Mouse (Mus musculus): ENCODE measurements at regions not wholly inside any gene's neighbourhood (a gene's known extent, or its start where the extent isn't known, plus 50 kb on each side); places are given as distances from the start of the nearest gene placed in this dataset.

DNA sequence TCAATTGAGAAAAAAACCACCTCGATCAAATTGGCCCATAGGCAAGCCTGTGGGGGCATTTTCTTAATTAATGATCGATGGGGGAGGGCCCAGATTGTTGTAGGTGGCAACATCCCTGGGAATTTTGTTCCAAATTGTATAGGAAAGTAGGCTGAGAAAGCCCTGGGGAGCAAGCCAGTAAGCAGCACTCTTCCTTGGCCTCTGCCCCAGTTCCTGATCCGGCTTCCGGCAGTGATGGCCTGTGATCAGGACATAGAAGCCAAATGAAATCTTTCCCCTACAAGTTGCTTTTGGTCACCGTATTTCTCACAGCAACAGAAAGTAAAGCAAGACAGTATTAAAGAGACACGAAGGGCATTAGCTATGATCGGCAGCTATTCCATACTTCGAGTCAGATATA is 300.6 kb upstream of the Nbea start:
- Histone ChIP-seq H3K9ac (replicated peaks; ENCODE audit: low read length) (no peak overlapping the region), H3K36me3 (replicated peaks; ENCODE audit: control insufficient read depth, insufficient read depth, low read depth, low read length) (no peaks in the 10 kb centered on the region), H3K4me2 (ENCODE audit: low read depth, low read length) (no peak overlapping the region), H3K4me3 (ENCODE audit: low read depth, low read length) (no peak overlapping the region), H3K27me3 (ENCODE audit: control insufficient read depth, insufficient read depth, low read length) (no peaks in the 10 kb centered on the region), H3K4me1 (ENCODE audit: control insufficient read depth, insufficient read depth, low read length) (no peaks in the 10 kb centered on the region), H3K9me3 (replicated peaks; ENCODE audit: control insufficient read depth, low read length) (no peaks in the 10 kb centered on the region), H3K27ac (replicated peaks; ENCODE audit: low read depth, low read length) (no peak overlapping the region)
- WGBS, result 90% methylated on average over 8 of the region's 8 CpGs
- DNase-seq (ENCODE audit: low spot score) (no peak), ATAC-seq (replicated peaks; ENCODE audit: insufficient number of reproducible peaks, low FRiP score, low TSS enrichment, low read depth) (no peak)

DNA sequence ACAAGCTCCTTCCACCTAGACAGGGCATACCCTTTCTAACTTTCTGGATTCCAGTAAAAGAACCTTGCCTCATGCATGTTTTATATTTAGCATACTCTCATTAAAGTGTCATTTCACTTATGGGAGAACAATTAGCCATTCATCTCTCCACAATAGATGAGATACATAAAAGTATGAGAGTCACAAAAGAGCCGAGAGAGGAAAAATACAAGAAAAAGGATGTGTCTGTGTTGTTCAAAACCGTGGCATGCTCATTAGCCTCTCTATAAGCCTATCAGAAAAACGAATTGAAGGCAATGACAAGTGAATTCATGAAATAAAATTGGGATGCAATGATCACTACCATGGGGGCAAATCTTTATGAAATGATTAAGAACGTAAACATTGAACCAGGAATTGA is 299.9 kb upstream of the Nbea start:
- Histone ChIP-seq H3K27me3 (ENCODE audit: control insufficient read depth, insufficient read depth, low read length) (no peaks in the 10 kb centered on the region), H3K36me3 (replicated peaks; ENCODE audit: control insufficient read depth, insufficient read depth, low read depth, low read length) (no peaks in the 10 kb centered on the region), H3K9ac (replicated peaks; ENCODE audit: low read length) (no peak overlapping the region), H3K4me1 (ENCODE audit: control insufficient read depth, insufficient read depth, low read length) (no peaks in the 10 kb centered on the region), H3K4me3 (ENCODE audit: low read depth, low read length) (no peak overlapping the region), H3K27ac (replicated peaks; ENCODE audit: low read depth, low read length) (no peak overlapping the region), H3K4me2 (ENCODE audit: low read depth, low read length) (no peak overlapping the region), H3K9me3 (replicated peaks; ENCODE audit: control insufficient read depth, low read length) (no peaks in the 10 kb centered on the region)
- WGBS, result 79% methylated on average over 4 of the region's 4 CpGs
- ATAC-seq (replicated peaks; ENCODE audit: insufficient number of reproducible peaks, low FRiP score, low TSS enrichment, low read depth) (no peak), DNase-seq (ENCODE audit: low spot score) (no peak)

GRCm38 (mm10) chr3:56479529-56479928 is 296.0 kb upstream of the Nbea start:
- Histone ChIP-seq H3K4me2 (ENCODE audit: low read depth, low read length) (no peak overlapping the region), H3K9ac (replicated peaks; ENCODE audit: low read length) (no peak overlapping the region), H3K36me3 (replicated peaks; ENCODE audit: control insufficient read depth, insufficient read depth, low read depth, low read length) (no peaks in the 10 kb centered on the region), H3K4me3 (ENCODE audit: low read depth, low read length) (no peak overlapping the region), H3K27ac (replicated peaks; ENCODE audit: low read depth, low read length) (no peak overlapping the region), H3K27me3 (ENCODE audit: control insufficient read depth, insufficient read depth, low read length) (no peaks in the 10 kb centered on the region), H3K4me1 (ENCODE audit: control insufficient read depth, insufficient read depth, low read length) (no peaks in the 10 kb centered on the region), H3K9me3 (replicated peaks; ENCODE audit: control insufficient read depth, low read length) (no peaks in the 10 kb centered on the region)
- DNase-seq (ENCODE audit: low spot score) (no peak), ATAC-seq (replicated peaks; ENCODE audit: insufficient number of reproducible peaks, low FRiP score, low TSS enrichment, low read depth) (no peak)
- WGBS, result 63% methylated on average over 1 of the region's 1 CpGs

- no peak for DNase-seq (ENCODE audit: low spot score)
- H3K36me3 ChIP-seq (replicated peaks; ENCODE audit: control insufficient read depth, insufficient read depth, low read depth, low read length), result no peaks in the 10 kb centered on the region
- no peak for ATAC-seq (replicated peaks; ENCODE audit: insufficient number of reproducible peaks, low FRiP score, low TSS enrichment, low read depth)
- no peak overlapping the region for H3K4me2 ChIP-seq (ENCODE audit: low read depth, low read length)
- H3K4me3 ChIP-seq (ENCODE audit: low read depth, low read length), result no peak overlapping the region
- H3K27me3 ChIP-seq (ENCODE audit: control insufficient read depth, insufficient read depth, low read length), result no peaks in the 10 kb centered on the region
- WGBS, result 62% methylated on average over 6 of the region's 6 CpGs
- H3K27ac ChIP-seq (replicated peaks; ENCODE audit: low read depth, low read length), result no peak overlapping the region
- no peaks in the 10 kb centered on the region for H3K9me3 ChIP-seq (replicated peaks; ENCODE audit: control insufficient read depth, low read length)
- no peaks in the 10 kb centered on the region for H3K4me1 ChIP-seq (ENCODE audit: control insufficient read depth, insufficient read depth, low read length)
- no peak overlapping the region for H3K9ac ChIP-seq (replicated peaks; ENCODE audit: low read length)
Observed at GRCm38 (mm10) chr3:56478544-56479140, 295.1 kb upstream of the Nbea start.

DNA sequence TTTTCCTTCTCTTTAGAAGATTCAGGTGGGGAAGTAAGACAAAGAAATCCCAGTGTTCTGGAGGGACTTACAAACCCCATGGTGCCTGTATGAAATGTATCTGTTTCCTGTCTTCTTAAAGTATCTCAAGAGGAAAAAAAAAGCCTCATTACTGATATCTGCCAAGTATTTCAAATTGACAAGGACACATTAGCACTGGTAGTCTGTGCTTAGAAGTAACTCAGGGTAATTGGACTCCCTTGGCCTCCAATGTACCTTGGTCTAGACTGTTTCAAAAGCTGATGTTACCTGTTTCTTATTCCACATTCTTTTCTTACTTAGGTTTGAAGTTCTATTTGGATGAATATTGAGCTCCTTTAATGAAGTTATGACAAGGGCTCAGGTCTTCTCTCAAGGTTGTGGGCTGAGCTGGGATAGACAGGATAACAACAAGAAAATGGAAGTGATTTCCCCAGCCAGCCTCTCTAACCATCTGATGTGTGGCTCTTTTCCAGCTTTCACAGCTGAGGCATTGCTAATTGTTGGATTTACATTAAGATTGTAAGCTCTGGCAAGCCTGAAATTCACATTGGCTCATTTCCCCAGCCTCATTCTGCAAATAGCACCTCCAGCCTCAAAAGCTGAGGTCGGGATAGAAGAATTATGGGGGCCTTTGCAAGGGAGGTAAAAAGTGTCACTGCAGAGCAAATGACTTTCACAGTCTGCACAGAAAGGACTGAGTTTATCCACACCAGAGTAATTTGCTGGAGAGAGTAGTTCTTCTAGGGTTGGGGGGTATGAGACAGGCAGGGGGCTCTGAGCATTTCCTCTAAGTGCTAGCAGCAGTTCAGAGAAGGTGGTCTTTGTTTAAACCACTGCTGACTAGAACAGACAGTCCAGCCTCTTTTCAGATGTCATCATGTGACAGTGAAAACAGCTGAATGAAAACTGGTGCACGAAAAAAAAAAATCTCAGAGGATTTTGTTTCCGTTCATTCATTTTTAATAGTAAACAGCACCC is 292.3 kb upstream of the Nbea start:
- Histone ChIP-seq H3K9me3 (replicated peaks; ENCODE audit: control insufficient read depth, low read length) (no peaks in the 10 kb centered on the region), H3K4me3 (ENCODE audit: low read depth, low read length) (no peak overlapping the region), H3K4me2 (ENCODE audit: low read depth, low read length) (no peak overlapping the region), H3K27ac (replicated peaks; ENCODE audit: low read depth, low read length) (no peak overlapping the region), H3K36me3 (replicated peaks; ENCODE audit: control insufficient read depth, insufficient read depth, low read depth, low read length) (no peaks in the 10 kb centered on the region), H3K4me1 (ENCODE audit: control insufficient read depth, insufficient read depth, low read length) (no peaks in the 10 kb centered on the region), H3K9ac (replicated peaks; ENCODE audit: low read length) (no peak overlapping the region), H3K27me3 (ENCODE audit: control insufficient read depth, insufficient read depth, low read length) (no peaks in the 10 kb centered on the region)
- 32% methylated on average over 3 of the region's 3 CpGs for WGBS
- ATAC-seq (replicated peaks; ENCODE audit: insufficient number of reproducible peaks, low FRiP score, low TSS enrichment, low read depth) (no peak), DNase-seq (ENCODE audit: low spot score) (peak; percentile 17)

GRCm38 (mm10) chr3:56472651-56473050 is 289.1 kb upstream of the Nbea start:
- no peak for ATAC-seq (replicated peaks; ENCODE audit: insufficient number of reproducible peaks, low FRiP score, low TSS enrichment, low read depth)
- WGBS, result 33% methylated on average over 6 of the region's 6 CpGs

DNA sequence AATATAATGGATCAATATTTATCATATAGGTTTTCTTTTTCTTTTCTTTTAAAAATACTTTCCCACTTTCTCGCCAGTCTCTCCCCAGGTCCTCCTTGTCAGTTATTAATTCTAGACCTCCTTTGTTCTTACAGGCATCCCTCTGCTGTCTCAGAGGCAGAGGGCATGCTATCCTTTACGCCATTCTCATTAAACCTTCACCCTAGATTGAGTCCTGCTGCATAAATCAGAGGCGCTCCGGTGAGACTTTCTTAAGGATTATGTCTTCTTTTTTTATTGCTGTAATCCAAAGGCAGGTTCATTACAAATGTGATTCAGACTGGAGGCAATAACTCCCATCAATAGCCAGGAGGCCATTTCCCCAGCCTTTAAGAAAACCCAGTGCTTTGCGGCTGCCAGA is 288.3 kb upstream of the Nbea start:
- Histone ChIP-seq H3K9me3 (replicated peaks; ENCODE audit: control insufficient read depth, low read length) (no peaks in the 10 kb centered on the region), H3K4me1 (ENCODE audit: control insufficient read depth, insufficient read depth, low read length) (no peaks in the 10 kb centered on the region), H3K27ac (replicated peaks; ENCODE audit: low read depth, low read length) (no peak overlapping the region), H3K36me3 (replicated peaks; ENCODE audit: control insufficient read depth, insufficient read depth, low read depth, low read length) (no peaks in the 10 kb centered on the region), H3K9ac (replicated peaks; ENCODE audit: low read length) (no peak overlapping the region), H3K4me2 (ENCODE audit: low read depth, low read length) (no peak overlapping the region), H3K4me3 (ENCODE audit: low read depth, low read length) (no peak overlapping the region), H3K27me3 (ENCODE audit: control insufficient read depth, insufficient read depth, low read length) (no peaks in the 10 kb centered on the region)
- 54% methylated on average over 5 of the region's 5 CpGs for WGBS
- ATAC-seq (replicated peaks; ENCODE audit: insufficient number of reproducible peaks, low FRiP score, low TSS enrichment, low read depth) (no peak), DNase-seq (ENCODE audit: low spot score) (no peak)

More at GRCm38 (mm10) chr3:56472651-56473050, 289.1 kb upstream of the Nbea start:
- Histone ChIP-seq H3K4me2 (ENCODE audit: low read depth, low read length) (no peak overlapping the region), H3K27ac (replicated peaks; ENCODE audit: low read depth, low read length) (no peak overlapping the region), H3K9ac (replicated peaks; ENCODE audit: low read length) (no peak overlapping the region), H3K9me3 (replicated peaks; ENCODE audit: control insufficient read depth, low read length) (no peaks in the 10 kb centered on the region), H3K4me1 (ENCODE audit: control insufficient read depth, insufficient read depth, low read length) (no peaks in the 10 kb centered on the region), H3K27me3 (ENCODE audit: control insufficient read depth, insufficient read depth, low read length) (no peaks in the 10 kb centered on the region), H3K4me3 (ENCODE audit: low read depth, low read length) (no peak overlapping the region), H3K36me3 (replicated peaks; ENCODE audit: control insufficient read depth, insufficient read depth, low read depth, low read length) (no peaks in the 10 kb centered on the region)
- DNase-seq (ENCODE audit: low spot score), result peak; percentile 26

GRCm38 (mm10) chr3:56471185-56471584 is 287.7 kb upstream of the Nbea start:
- no peak overlapping the region for H3K27ac ChIP-seq (replicated peaks; ENCODE audit: low read depth, low read length)
- no peak for ATAC-seq (replicated peaks; ENCODE audit: insufficient number of reproducible peaks, low FRiP score, low TSS enrichment, low read depth)
- WGBS, result 14% methylated on average over 1 of the region's 1 CpGs

More at GRCm38 (mm10) chr3:56471185-56471584, 287.7 kb upstream of the Nbea start:
- Histone ChIP-seq H3K4me3 (ENCODE audit: low read depth, low read length) (no peak overlapping the region), H3K9ac (replicated peaks; ENCODE audit: low read length) (no peak overlapping the region), H3K9me3 (replicated peaks; ENCODE audit: control insufficient read depth, low read length) (no peaks in the 10 kb centered on the region), H3K36me3 (replicated peaks; ENCODE audit: control insufficient read depth, insufficient read depth, low read depth, low read length) (no peaks in the 10 kb centered on the region), H3K27me3 (ENCODE audit: control insufficient read depth, insufficient read depth, low read length) (no peaks in the 10 kb centered on the region), H3K4me2 (ENCODE audit: low read depth, low read length) (no peak overlapping the region), H3K4me1 (ENCODE audit: control insufficient read depth, insufficient read depth, low read length) (no peaks in the 10 kb centered on the region)
- peak; percentile 66 for DNase-seq (ENCODE audit: low spot score)

Measured in embryonic facial prominence, embryonic 11.5 days (tissue).